Mouse (Mus musculus): ENCODE results near the gene Mlx. TPM values are rescaled to one million over a fixed set of nuclear protein-coding genes. Genes with fewer than 3 reads are reported as not detected.
A peak's percentile ranks its signal among the peaks of the same experiment; 100 is the strongest.

Mlx gene
- total and polyA plus RNA-seq, 3 experiments: 45.2 to 116 (median 51.5) TPM

GRCm38 (mm10) chr11:101066549-101067412, 20.3 kb upstream of the Mlx start:
- Histone ChIP-seq H3K4me1 (ENCODE audit: control insufficient read depth in 1 of 2, insufficient read depth in 2 of 2) (peaks cover 8 to 28% of the 10 kb centered on the region in 2 experiments), H3K9ac (ENCODE audit: insufficient read depth, low read depth) (no peak overlapping the region), H3K27me3 (replicated peaks) (peaks cover 2% of the 10 kb centered on the region), H3K27ac (ENCODE audit: insufficient read depth, low read depth) (no peak overlapping the region), H3K36me3 (replicated peaks in 1 of 2; ENCODE audit: control insufficient read depth in 1 of 2, insufficient read depth in 1 of 2, low read length in 1 of 2) (peaks cover 18 to 32% of the 10 kb centered on the region in 2 experiments), H3K4me3 (replicated peaks in 1 of 3; ENCODE audit: low read depth in 2 of 3, low read length in 2 of 3, poor library complexity in 1 of 3) (no peak overlapping the region), H3K9me3 (replicated peaks; ENCODE audit: low read length) (no peaks in the 10 kb centered on the region), H3K4me2 (ENCODE audit: insufficient read depth, low read depth, poor library complexity, severe bottlenecking) (no peak overlapping the region), H3K79me2 (replicated peaks; ENCODE audit: control insufficient read depth, extremely low read depth, insufficient read depth, poor library complexity, severe bottlenecking) (no peaks in the 10 kb centered on the region)
- dilution Hi-C loops (cut with MboI; ENCODE audit: extremely low pct_ligation_motif_present, extremely low pct_unique_long_range_greater_than_20kb, low sequenced_read_pairs): no loop called here
- no peak for TF ChIP-seq CHD2 (IDR thresholded peaks at IDR 0.05; ENCODE audit: low read length)
- peak; percentile 71; the same call in 1 of the 2 replicates for TF ChIP-seq MAZ (IDR thresholded peaks at IDR 0.05; ENCODE audit: low read depth, low read length)
- TF ChIP-seq CTCF (conservative IDR thresholded peaks at IDR 0.05 in 1 of 2, IDR thresholded peaks at IDR 0.05 in 1 of 2; ENCODE audit: low read depth in 2 of 2, low read length in 2 of 2): peak; percentile 90 to 99
- peak; percentile 89 for TF ChIP-seq MYC (IDR thresholded peaks at IDR 0.05; ENCODE audit: low read depth, low read length)
- TF ChIP-seq SMC3 (IDR thresholded peaks at IDR 0.05; ENCODE audit: low read depth, low read length): peak; percentile 99
- TF ChIP-seq UBTF (IDR thresholded peaks at IDR 0.05; ENCODE audit: low read depth, low read length): no peak
- peak; percentile 88 for TF ChIP-seq SIN3A (IDR thresholded peaks at IDR 0.05; ENCODE audit: low read length)
- TF ChIP-seq IRF4 (IDR thresholded peaks at IDR 0.05; ENCODE audit: low read depth, low read length): peak; percentile 63; the same call in 1 of the 2 replicates
- TF ChIP-seq USF1 (IDR thresholded peaks at IDR 0.05; ENCODE audit: low read depth, low read length): no peak
- no peak for TF ChIP-seq E2F4 (IDR thresholded peaks at IDR 0.05; ENCODE audit: insufficient replicate concordance, low read depth, low read length)
- TF ChIP-seq GABPA (IDR thresholded peaks at IDR 0.05; ENCODE audit: insufficient replicate concordance, low read depth, low read length): no peak
- TF ChIP-seq RCOR1 (conservative IDR thresholded peaks at IDR 0.05; ENCODE audit: low read depth, low read length): peak; percentile 83; the same call in 1 of the 2 replicates
- TF ChIP-seq HCFC1 (IDR thresholded peaks at IDR 0.05; ENCODE audit: low read depth, low read length): peak; percentile 57
- TF ChIP-seq ZKSCAN1 (IDR thresholded peaks at IDR 0.05; ENCODE audit: borderline replicate concordance, low read depth, low read length): no peak
- peak; percentile 73 for TF ChIP-seq BHLHE40 (IDR thresholded peaks at IDR 0.05; ENCODE audit: low read depth, low read length)
- TF ChIP-seq ETS1 (conservative IDR thresholded peaks at IDR 0.05; ENCODE audit: low read depth, low read length): no peak
- no peak for TF ChIP-seq POLR2AphosphoS2 (IDR thresholded peaks at IDR 0.05; ENCODE audit: low read depth, low read length)
- TF ChIP-seq TCF12 (IDR thresholded peaks at IDR 0.05; ENCODE audit: low read depth, low read length): peak; percentile 77
- TF ChIP-seq ELF1 (IDR thresholded peaks at IDR 0.05; ENCODE audit: low read depth, low read length): peak; percentile 46; the same call in 1 of the 2 replicates
- TF ChIP-seq ZMIZ1 (IDR thresholded peaks at IDR 0.05; ENCODE audit: low read depth, low read length): no peak
- TF ChIP-seq JUN (IDR thresholded peaks at IDR 0.05; ENCODE audit: insufficient read depth, low read depth, low read length): no peak
- no peak for TF ChIP-seq PAX5 (IDR thresholded peaks at IDR 0.05; ENCODE audit: low read length)
- peak; percentile 36; the same call in 1 of the 2 replicates for TF ChIP-seq ZNF384 (IDR thresholded peaks at IDR 0.05; ENCODE audit: low read depth, low read length)
- TF ChIP-seq MEF2A (IDR thresholded peaks at IDR 0.05; ENCODE audit: borderline replicate concordance, low read depth, low read length): peak; percentile 61; the same call in 1 of the 2 replicates
- TF ChIP-seq KAT2A (IDR thresholded peaks at IDR 0.05; ENCODE audit: insufficient replicate concordance, low read length): no peak
- no peak for TF ChIP-seq EP300 (IDR thresholded peaks at IDR 0.05; ENCODE audit: low read length)
- no peak; the same call in 1 of the 2 replicates for TF ChIP-seq USF2 (conservative IDR thresholded peaks at IDR 0.05; ENCODE audit: low read depth, low read length)
- no peak for TF ChIP-seq TBP (conservative IDR thresholded peaks at IDR 0.05; ENCODE audit: low read depth, low read length)
- 0 out of 2 replicates have a peak, but pooled peaks have one; percentile 36 for TF ChIP-seq MXI1 (IDR thresholded peaks at IDR 0.05; ENCODE audit: low read depth, low read length)
- peak; percentile 100 for TF ChIP-seq RAD21 (IDR thresholded peaks at IDR 0.05; ENCODE audit: low read depth, low read length)
- peak; percentile 94 for TF ChIP-seq ZC3H11A (IDR thresholded peaks at IDR 0.05; ENCODE audit: low read depth, low read length)
- peak; percentile 86 for TF ChIP-seq MAX (IDR thresholded peaks at IDR 0.05; ENCODE audit: low read length)
- TF ChIP-seq MAFK (IDR thresholded peaks at IDR 0.05; ENCODE audit: insufficient replicate concordance, low read length): no peak
- peak; percentile 77; the same call in 1 of the 2 replicates for TF ChIP-seq NELFE (IDR thresholded peaks at IDR 0.05; ENCODE audit: low read depth, low read length)
- TF ChIP-seq NRF1 (IDR thresholded peaks at IDR 0.05; ENCODE audit: low read depth, low read length): peak; percentile 50
- no peak for TF ChIP-seq POLR2A (IDR thresholded peaks at IDR 0.05; ENCODE audit: low read depth, low read length)
- TF ChIP-seq CHD1 (IDR thresholded peaks at IDR 0.05; ENCODE audit: low read depth, low read length): no peak
- no peak for TF ChIP-seq JUND (conservative IDR thresholded peaks at IDR 0.05; ENCODE audit: low read depth, low read length)
- peak; percentile 79 for DNase-seq (ENCODE audit: extremely low read depth)
- in situ Hi-C loops (cut with MboI; ENCODE audit: low pct_ligation_motif_present, low pct_unique_long_range_greater_than_20kb, low sequenced_read_pairs): no loop called here
